Mouse (Mus musculus) adipocyte (in vitro differentiated cells): ENCODE results near the gene Plxna4.
A peak's percentile ranks its signal among the peaks of the same experiment; 100 is the strongest.

ENCODE experiments used
- DNase-seq: peaks from one replicate; pipeline ENCODE4 v3.0.0-alpha.2; 2016; ENCODE audit warnings: low spot score

Gene Plxna4

DNA sequence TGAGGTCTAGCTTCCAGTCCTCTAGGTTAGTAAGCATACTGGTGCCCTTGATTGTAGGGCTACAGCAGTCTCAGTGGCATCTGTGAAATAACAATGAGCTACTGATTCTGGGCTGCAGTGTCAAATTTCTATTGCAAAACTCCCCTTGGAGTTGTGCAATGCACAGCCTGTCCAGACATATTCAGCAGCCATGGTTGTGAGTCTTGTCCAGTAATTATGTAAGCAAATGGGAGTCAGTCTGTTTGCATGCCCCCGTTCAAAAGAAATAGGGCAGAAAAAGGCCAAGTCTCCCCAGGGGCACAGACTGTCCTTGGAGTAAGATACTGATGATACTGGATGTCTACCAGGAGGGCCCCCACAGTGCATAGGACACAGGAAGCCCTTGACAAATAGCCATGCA, 420.3 kb downstream of the Plxna4 start:
- DNase-seq: peak; percentile 67

DNA sequence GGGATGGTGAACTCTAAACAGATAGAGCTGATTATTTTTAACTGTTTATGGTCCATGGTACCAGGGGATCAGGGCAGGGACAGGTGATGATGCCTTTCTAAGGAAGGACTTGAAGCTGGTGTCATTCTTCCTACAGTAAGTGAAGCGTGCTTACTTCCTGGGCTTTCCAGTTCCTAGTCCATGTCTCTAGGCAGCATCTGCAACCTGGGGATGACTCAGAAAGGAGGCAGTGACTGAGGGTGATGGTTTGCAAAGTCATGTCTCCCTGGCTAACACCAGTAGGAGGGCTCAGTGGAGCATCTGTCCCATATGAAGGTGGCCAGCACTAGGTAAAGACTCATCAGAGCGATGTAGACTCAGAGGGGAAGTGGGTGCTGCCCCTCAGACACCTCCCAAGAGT, 427.6 kb downstream of the Plxna4 start:
- DNase-seq: no peak

DNA sequence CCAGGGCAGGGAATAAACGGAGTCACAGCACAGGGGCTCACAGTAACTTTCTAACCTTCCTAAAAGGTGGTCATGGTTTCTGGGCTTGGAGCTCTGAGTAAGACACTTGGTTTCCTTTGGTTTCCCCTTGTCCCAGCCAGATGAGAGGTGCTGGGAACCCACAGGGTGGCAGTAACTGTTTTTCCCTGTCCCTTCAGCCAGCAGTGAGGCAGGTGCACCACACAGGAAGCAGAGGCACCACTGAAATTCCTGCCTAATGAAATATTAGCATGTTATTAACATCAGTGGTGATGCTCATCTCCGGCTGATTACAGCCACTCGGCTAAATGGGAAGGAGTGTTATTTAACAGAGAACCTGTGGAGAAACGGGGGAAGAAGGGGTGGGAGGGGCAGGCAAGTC, 428.1 kb downstream of the Plxna4 start:
- no peak for DNase-seq

DNA sequence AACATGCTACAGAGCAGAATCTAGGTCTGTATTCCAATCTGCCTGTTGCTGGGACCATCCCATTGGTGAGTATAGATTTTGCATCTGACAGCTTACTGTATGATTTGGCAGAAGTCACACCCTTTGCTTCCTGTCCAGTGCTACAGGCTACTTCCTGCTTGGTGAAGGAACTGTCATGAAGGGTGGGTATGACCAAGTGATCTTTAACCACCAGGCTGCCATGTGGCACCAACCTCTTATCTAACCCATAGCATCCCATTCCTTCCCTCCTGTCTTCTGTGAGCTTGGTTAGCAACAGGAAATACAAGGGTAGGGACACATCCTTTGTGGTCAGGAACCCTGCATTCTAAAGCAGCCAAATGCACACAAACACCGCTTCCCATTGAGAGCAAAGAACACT, 429.6 kb downstream of the Plxna4 start:
- DNase-seq: no peak

DNA sequence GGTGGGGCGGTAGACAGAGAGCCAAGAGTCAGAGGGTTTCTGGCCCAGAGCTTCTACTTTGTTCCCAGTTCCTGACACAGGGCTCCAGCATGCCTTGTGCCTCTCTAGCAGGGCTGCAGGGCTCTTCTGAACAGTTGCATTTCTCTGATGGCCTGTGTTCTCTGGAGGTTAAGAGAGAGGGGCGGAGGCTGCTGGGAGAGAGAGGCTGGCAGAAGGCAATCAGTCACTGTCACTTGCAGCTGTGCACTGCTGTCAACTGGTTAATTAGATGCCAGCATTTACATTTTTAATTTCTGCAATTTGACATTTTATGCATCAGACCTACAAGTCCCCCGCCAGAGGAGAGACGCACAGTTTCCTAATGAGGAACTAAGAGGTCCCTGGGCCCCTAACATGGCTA, 434.8 kb downstream of the Plxna4 start:
- no peak for DNase-seq

DNA sequence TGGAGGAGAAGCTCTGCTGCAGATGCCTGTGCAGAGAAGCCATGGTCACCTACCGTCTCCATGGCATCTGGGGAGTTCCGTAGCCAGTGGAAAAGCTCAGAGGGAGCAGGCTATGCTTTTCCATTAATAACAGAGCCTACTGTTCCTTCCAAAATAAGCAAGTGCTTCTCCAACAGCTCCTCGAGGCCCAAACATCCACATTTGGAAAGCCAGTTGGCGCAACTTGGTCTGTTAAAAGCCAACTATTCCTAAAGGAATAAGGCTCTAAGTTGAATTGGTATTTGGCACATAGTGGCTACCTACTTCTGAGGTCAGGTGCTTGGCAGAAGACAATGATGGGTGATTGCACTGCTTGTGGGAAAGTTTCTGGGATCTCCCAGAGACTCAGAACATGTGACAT, 437.2 kb downstream of the Plxna4 start:
- no peak for DNase-seq

DNA sequence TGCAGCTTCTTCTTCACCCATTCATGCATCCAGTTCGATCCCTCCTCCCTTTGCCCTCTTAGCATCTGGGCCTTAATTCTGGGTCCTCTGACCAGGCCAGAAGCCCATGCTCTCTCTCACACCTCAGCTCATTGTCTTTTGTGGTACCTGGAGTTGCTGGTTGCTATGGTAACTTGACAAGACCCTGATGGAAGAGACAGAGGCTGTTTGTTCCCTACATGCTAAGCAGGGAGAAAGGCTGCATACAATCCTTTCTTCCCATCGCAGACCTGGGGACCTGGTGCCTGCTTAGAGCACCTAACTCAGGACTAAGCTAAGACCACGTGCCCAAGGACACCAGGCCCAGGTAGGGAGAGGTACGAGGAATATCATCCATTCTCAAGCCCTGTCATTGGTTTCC, 443.2 kb downstream of the Plxna4 start:
- DNase-seq: no peak

DNA sequence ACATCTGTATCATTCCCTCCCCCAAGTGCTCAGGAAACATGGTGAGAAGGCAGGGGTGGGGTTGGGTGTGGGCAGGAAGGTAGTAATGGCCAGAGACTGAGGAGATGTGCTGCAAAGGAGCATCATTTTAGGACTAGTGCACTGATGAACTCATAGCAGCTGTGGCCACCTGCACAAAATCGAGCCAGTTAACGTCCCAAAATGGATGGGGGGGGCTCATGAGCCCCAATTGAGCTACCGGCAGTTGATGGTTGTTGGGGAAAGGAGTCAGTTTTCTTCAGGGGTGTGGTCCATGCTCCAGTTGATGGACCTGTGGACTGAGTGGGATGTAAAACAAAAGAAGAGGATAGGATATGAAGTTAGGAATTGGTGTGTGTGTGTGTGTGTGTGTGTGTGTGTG, 448.5 kb downstream of the Plxna4 start:
- no peak for DNase-seq

DNA sequence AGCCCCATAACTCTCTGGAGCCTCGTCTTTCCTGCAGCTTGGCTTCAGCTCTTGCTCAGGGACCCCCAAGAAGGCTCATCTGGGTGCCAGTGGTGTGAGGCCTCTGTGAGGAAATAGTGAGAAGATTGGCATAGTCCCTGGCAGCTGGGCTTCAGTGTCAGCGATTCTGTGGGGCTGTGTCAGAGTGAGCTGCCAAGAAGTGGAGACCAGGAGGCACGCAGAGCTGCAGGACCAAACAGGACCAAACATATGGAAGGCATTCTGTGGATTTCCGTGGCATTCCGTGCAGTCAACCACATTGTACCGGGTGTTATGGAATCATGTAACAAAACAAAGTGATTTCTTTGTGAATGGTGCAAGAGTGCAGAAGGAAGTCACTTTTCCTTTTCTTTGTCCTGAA, 461.1 kb downstream of the Plxna4 start:
- no peak for DNase-seq

DNA sequence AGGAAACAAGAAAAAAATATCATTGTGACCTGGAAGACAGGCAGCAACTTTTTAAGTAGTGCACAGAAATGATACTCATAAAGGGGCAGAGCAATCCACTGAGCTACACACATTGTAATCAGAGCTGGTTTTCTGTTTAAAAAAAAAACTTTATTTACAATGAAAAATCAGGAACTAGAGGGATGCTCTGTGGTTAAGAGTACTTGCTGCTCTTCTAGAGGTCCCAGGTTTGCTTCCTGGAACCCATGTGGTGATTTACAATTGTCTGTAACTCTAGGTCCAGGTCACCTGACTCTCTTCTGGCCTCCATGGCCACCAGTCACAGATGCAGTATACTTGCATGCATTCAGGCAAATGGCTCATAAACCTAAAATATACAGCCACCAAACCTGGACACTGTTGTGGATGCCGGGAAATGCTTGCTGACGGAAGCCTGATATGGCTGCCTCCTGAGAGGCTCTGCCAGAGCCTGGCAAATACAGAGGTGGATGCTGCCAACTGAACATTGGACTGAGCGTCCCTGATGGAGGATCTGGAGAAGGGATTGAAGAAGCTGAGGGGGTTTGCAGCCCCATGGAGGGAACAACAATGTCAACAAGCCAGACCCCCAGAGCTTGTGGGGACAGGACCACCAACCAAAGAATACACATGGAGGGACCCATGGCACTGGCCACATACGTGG, 465.3 kb downstream of the Plxna4 start:
- DNase-seq: no peak

DNA sequence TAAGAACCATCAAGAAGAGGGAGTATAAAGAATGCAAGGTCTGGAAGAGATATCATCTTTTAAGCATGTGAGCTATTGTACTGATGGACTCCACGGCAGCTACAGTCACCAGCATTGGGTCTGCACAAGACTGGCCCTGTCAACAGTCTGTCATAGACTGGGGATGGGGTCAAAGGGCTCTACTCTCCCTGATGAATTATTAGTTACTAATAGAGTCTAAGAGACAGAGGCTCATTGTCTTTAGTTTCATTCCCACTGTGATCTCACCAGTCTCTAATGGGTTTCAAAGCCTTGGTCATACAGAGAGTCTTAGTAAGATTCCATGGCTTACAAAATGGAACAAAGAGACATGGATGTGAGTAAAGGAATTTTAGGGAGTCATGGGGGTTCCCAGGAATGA, 467.1 kb downstream of the Plxna4 start:
- DNase-seq: no peak

DNA sequence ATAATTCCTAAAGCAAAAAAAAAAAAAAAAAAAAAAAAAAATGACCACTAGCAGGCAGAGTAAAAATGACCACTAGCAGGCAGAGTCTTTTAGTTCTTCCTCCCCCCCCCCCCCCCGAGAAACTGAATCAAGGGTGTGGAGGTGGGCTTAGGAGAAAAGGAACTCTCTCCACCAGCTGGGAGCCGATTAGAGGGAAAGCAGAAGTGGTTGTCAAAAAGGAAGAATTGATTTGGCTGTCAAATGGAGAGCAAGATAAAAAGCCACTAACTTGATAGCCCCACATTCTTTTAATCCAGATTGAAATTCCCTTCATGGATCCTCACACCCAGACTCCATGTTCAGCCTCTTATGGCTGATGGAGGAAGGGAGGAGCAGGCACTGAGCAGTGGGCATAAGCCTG, 478.8 kb downstream of the Plxna4 start:
- DNase-seq: no peak

DNA sequence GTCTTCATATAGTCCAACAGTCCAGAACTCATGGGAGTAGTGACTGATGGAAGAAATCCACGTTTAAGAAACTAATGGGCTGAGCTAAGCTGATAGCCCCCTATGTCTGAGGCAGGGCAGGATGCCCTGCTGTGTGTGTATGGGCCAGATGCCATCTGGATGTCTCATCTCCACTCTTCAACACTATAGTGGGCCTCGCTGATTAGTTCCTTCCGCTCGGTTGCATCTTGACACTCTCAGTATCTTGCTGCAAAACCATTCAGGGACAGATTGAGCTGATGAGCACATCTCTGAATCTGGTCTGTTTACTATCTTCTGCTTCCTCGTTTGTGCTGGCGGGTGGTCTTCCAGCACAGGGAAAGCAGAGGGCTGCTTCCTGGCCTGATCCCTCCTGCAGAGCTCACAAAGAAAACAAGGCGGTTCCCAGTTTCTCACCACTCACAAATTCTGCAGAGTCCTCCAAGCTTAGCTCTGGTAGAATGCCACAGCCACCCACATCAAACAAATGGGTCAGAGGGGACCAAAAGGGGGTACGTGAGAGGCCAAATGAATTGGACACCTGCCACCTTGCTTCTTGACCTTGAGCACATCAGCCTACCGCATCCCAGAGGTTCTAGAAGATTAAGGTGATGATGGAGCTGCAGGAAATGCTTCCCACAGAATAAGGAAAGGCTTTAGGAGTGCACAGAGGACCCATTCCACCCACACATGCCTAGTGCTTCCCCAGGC, 482.3 kb downstream of the Plxna4 start:
- no peak for DNase-seq
